Mouse (Mus musculus) liver, adult 2 months (tissue): ENCODE measurements around the gene Ankrd11. TPM values are rescaled to one million over a fixed set of nuclear protein-coding genes. Genes with fewer than 3 reads are reported as not detected.

Experiments used
- DNase-seq: peaks from one replicate; pipeline ENCODE4 v3.0.0-alpha.2; 2011; ENCODE audit warnings: low read depth, low spot score; ENCODE audit errors: extremely low read depth
- H3K27ac ChIP-seq: fragments of 200-500 bp; replicated peaks from 2 replicates; pipeline ENCODE4 v1.5.1; 2012; ENCODE audit warnings: low read depth, mild to moderate bottlenecking, control low read depth, inconsistent platforms, low read length; ENCODE audit not compliant: insufficient read depth
- H3K27me3 ChIP-seq: fragments of 200-500 bp; 2 replicates; pipeline ENCODE4 v1.6.1; 2012; ENCODE audit warnings: mild to moderate bottlenecking, moderate library complexity, low read length, inconsistent platforms; ENCODE audit not compliant: control insufficient read depth, insufficient read depth
- H3K36me3 ChIP-seq: fragments of 200-500 bp; 2 replicates; pipeline ENCODE4 v1.6.1; 2012; ENCODE audit warnings: low read length, inconsistent platforms; ENCODE audit not compliant: control insufficient read depth, insufficient read depth
- H3K4me1 ChIP-seq: fragments of 200-500 bp; 2 replicates; pipeline ENCODE4 v1.6.1; 2011; ENCODE audit warnings: low read length; ENCODE audit not compliant: control insufficient read depth, insufficient read depth
- H3K4me3 ChIP-seq: fragments of 200-500 bp; 2 replicates; pipeline ENCODE4 v1.5.1; 2011; ENCODE audit warnings: low read depth, mild to moderate bottlenecking, control low read depth, low read length, moderate library complexity; ENCODE audit not compliant: insufficient read depth
- H3K79me2 ChIP-seq: fragments of 200-500 bp; 2 replicates; pipeline ENCODE4 v1.6.1; 2012; ENCODE audit warnings: inconsistent platforms, mild to moderate bottlenecking, low read length, moderate library complexity; ENCODE audit not compliant: control insufficient read depth, insufficient read depth
- H3K9ac ChIP-seq: fragments of 200-500 bp; 2 replicates; pipeline ENCODE4 v1.6.1; 2012; ENCODE audit warnings: low read depth, mild to moderate bottlenecking, control low read depth, inconsistent platforms, low read length
- CTCF ChIP-seq: fragments of 200-500 bp; IDR thresholded peaks from 2 replicates; pipeline ENCODE4 v1.5.1; 2011; ENCODE audit warnings: low read depth, low read length, control low read depth
- POLR2A ChIP-seq: fragments of 200-500 bp; IDR thresholded peaks from 2 replicates; pipeline ENCODE4 v1.6.1; 2011; ENCODE audit warnings: low read length, control low read depth; ENCODE audit not compliant: insufficient read depth; ENCODE audit errors: extremely low read depth
- WGBS: fragments of 180-500 bp; shearing (Covaris S2); methylation state at CpG from one replicate; pipeline ENCODE4 v1.1.7; 2018; 5-methylcytosine and 5-hydroxymethylcytosine counted together
- polyA plus RNA-seq: library from polyadenylated mRNA; depleted of rRNA; stranded (reverse); fragments of >200 nt; gene quantifications from 2 replicates; pipeline ENCODE4 v1.2.3, GENCODE M21; 2012
- total RNA-seq: library from RNA; depleted of rRNA; stranded (reverse); fragments of >200 nt; gene quantifications from 2 replicates; pipeline ENCODE4 v1.2.3, GENCODE M21; 2014

Ankrd11 gene
- total and polyA plus RNA-seq, 2 experiments, result 22.1 to 28.3 TPM

DNA sequence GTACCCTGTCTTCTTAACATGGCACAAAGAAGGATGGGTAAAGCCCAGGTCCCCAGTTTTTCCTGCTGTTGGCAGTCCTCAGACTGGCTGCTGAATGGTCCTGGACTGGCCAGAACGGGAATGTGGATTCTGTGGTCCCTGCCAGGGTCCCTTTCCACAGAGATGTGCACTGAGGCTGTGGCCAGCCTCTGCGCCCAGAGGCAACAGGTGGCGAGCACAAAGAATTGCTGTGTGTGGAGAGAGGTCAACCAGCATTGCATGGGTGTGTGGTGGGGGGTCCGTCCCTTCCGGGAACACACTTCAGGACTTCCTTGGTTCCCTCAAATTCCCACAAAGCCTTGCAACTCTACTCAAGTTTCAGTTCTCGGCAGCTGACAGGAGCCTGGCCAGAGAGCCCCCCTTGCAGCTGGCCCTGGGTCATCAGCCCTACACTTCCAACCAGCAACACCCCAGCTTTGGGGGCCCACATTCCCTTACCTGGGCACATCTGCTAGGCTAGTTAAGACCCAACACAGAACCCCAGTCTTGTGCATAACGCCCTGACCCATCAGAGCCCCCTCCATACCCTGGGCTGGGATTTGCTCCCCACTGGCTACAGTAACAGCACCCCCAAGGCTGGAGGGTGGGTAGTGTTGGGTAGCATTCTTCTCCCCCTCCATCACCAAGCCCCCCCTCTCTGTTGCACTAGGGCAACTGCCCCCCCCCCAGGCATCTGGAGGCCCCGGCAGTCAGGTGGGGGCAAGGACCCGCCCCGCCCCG, 192.7 kb downstream of the Ankrd11 start:
- no peak for DNase-seq
- no peak overlapping the region for H3K4me3 ChIP-seq
- no peak overlapping the region for H3K9ac ChIP-seq
- no peak overlapping the region for H3K27ac ChIP-seq
- H3K36me3 ChIP-seq, result no peaks in the 10 kb centered on the region
- 87% methylated on average over 11 of the region's 11 CpGs for WGBS
- H3K27me3 ChIP-seq, result no peaks in the 10 kb centered on the region
- TF ChIP-seq POLR2A, result no peak
- no peak for TF ChIP-seq CTCF
- H3K4me1 ChIP-seq, result peaks cover 11% of the 10 kb centered on the region
- no peaks in the 10 kb centered on the region for H3K79me2 ChIP-seq

DNA sequence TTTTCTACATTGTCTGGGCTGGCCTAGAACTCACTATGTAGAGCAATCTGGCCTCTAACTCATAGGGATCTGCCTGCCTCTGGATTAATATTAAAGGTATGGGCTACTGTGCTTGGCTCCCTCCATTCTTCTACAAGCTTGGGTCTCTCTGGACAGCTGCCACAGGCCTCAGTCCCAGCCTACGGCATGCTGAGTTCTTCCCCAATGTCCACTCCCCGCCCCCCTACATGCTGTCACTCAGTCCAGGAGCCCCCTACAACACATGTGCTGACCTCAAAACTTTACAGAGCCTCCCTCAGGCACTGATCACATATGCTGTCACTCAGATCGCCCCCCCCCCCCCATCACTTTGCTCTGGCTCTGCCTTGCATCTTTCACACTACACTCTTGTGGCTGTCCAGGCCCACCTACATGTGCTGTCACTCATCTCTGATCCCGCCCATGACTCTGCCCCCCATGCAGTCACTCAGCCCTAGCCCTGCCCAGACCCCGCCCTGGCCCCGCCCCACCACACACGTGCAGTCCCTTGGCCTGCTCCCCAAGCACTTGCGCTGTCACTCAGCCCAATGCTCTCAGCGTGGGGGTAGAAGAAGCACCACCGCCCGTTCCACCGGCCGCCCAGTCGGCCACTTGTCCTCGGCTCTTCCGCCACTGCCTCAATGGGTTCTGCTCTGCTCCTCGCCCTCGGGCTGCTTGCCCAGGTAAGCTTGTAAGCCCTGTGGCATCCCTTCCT, 194.1 kb downstream of the Ankrd11 start, which contains the start of gene Cdh15:
Cdh15 (plus strand) TSS at position 138 of the 733 bp plus-strand sequence.
- DNase-seq, result peak; percentile 52
- WGBS, result 24% methylated on average over 17 of the region's 18 CpGs

GRCm38 (mm10) chr8:122845662-122846061, 196.4 kb downstream of the Ankrd11 start:
- Histone ChIP-seq H3K36me3 (no peaks in the 10 kb centered on the region), H3K27me3 (no peaks in the 10 kb centered on the region), H3K4me3 (no peak overlapping the region), H3K9ac (no peak overlapping the region), H3K79me2 (no peaks in the 10 kb centered on the region), H3K4me1 (peaks cover 2% of the 10 kb centered on the region), H3K27ac (no peak overlapping the region)
- TF ChIP-seq CTCF, result no peak
- no peak for TF ChIP-seq POLR2A
- DNase-seq, result no peak
- 81% methylated on average over 4 of the region's 4 CpGs for WGBS

More for the DNA sequence above, 194.1 kb downstream of the Ankrd11 start, which contains the start of gene Cdh15:
- H3K27me3 ChIP-seq, result no peaks in the 10 kb centered on the region
- H3K36me3 ChIP-seq, result no peaks in the 10 kb centered on the region
- no peak within 1 kb of the TSS for H3K4me3 ChIP-seq
- no peak within 1 kb of the TSS for H3K9ac ChIP-seq
- H3K4me1 ChIP-seq, result peaks cover 10% of the 10 kb centered on the region
- TF ChIP-seq POLR2A (no peak), CTCF (no peak)
- H3K27ac ChIP-seq, result no peak within 1 kb of the TSS
- no peaks in the 10 kb centered on the region for H3K79me2 ChIP-seq

DNA sequence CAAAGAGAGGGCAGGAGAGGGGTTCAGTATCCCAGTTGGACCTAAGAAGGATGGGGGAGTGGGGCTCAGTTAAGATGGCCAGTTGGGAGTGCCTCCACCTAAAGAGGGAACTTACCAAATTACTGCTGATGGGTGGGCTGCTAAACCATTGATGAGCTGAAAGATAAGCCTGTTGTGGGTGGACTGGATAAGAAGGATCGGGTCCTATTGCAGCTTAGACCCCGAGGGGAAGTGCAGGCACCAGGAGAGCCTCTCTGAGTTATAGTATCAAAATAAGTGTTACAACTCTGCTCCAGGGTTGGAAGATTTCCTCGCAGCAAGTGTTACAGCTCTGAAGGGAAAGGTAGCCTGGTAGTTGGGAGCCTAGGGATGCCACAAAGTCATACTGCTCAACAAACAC, 197.9 kb downstream of the Ankrd11 start:
- 81% methylated on average over 3 of the region's 3 CpGs for WGBS
- DNase-seq, result no peak

DNA sequence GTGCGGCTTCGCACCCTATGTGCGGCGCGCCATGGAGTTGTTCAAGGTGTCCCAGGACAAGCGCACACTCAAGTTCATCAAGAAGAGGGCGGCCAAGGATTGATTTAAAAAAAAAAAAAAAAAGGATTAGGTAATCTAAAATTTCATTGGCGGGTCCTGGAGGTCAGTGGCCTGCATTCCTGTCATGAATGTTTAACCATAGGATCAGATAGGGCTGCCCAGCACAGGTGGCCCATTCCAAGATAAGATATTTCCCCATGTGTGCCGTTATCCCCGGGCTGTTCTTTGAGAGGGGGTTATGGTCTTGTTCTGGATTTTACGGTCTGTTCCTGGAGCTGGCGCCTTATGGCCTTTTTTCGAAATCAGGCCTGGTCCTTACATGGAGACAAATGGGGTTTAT, 205.4 kb downstream of the Ankrd11 start:
- whole genome bisulfite sequencing, result 15% methylated on average over 13 of the region's 13 CpGs
- TF ChIP-seq POLR2A (no peak), CTCF (no peak)
- no peaks in the 10 kb centered on the region for H3K79me2 ChIP-seq
- H3K27me3 ChIP-seq, result no peaks in the 10 kb centered on the region
- H3K27ac ChIP-seq, result peak overlapping the region; percentile 66
- no peak overlapping the region for H3K4me3 ChIP-seq
- H3K9ac ChIP-seq, result peak overlapping the region; percentile 33; the same call in 1 of the 2 replicates
- H3K36me3 ChIP-seq, result no peaks in the 10 kb centered on the region
- peaks cover 7% of the 10 kb centered on the region for H3K4me1 ChIP-seq
- peak; percentile 90 for DNase-seq

More for the DNA sequence above, 197.9 kb downstream of the Ankrd11 start:
- H3K4me3 ChIP-seq, result no peak overlapping the region
- H3K79me2 ChIP-seq, result no peaks in the 10 kb centered on the region
- H3K4me1 ChIP-seq, result peaks cover 2% of the 10 kb centered on the region
- H3K9ac ChIP-seq, result no peak overlapping the region
- H3K36me3 ChIP-seq, result no peaks in the 10 kb centered on the region
- no peaks in the 10 kb centered on the region for H3K27me3 ChIP-seq
- TF ChIP-seq CTCF (no peak), POLR2A (no peak)
- H3K27ac ChIP-seq, result no peak overlapping the region
